Mouse (Mus musculus) adipocyte (in vitro differentiated cells): Measurements from ENCODE around the gene Tent5c.

Experiments
- DNase-seq: peaks from one replicate; pipeline ENCODE4 v3.0.0-alpha.2; 2016; ENCODE audit warnings: low spot score

Tent5c gene

GRCm38 (mm10) chr3:100489133-100490009, at the start of gene Tent5c:
Tent5c (minus strand) TSS chr3:100489324.
- peak; percentile 92 for DNase-seq

DNA sequence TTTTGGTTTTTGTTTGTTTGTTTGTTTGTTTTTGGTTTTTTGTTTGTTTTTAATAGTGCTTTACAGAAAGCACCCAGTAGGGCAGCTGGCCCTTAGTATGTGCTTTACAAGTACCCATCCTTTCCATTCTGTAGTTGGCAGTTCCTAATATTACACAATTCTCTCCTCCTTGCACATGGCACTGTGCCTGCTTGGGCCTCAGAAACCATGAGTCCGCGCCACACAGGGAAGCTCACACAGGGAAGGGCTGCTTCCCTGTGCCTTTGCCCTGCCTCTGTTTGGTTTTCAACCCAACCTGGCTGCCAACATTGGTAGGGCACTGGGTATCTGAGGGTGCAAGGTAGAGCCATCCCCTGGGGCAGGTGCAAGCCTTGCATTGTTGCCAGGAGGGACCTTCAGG, 47.6 kb upstream of the Tent5c start:
- peak; percentile 13 for DNase-seq

- no peak for DNase-seq
Observed at GRCm38 (mm10) chr3:100535902-100536301, 46.8 kb upstream of the Tent5c start.

DNA sequence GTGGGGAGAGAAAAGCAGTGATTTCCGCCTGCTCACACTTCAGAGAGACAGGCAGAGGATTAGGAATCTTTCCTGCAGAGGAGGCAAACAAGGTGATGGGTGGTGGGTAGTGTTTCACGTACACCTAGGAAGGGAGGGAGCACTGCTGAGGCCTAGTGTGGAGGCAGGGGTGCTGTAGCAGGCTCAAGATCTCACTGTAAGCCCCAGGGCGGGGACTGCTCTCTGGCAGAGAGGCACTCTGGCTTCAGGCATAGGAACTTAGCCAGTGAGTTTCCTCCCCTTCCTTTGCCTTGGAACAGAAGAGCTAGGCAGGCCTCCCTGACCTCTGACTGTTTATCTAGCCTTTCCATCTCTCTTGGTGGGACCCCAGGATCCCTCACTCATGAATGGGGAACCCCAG, 46.2 kb upstream of the Tent5c start:
- DNase-seq = no peak

GRCm38 (mm10) chr3:100534394-100534793, 45.3 kb upstream of the Tent5c start:
- no peak for DNase-seq

- no peak for DNase-seq
Observed at GRCm38 (mm10) chr3:100533429-100533828, 44.3 kb upstream of the Tent5c start.

DNA sequence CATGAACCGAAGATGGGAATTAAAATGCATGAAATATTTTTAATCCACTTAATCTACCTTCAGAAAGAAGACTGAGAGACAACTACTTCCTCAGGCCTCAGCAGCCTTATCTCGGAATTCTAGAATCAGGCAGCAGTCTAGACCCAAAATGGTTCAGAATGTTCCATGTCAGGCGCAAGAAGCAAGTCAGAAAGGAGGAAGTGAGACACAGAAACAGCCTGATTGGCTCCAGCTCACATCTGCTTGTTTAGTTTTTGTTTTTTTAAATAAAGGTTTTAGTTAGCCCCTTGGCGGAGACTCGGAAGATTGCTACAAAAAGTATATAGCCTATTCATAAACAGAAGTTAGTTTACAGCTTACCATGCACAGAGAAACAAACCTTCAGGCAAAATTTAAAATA, 41.8 kb upstream of the Tent5c start:
- no peak for DNase-seq

DNA sequence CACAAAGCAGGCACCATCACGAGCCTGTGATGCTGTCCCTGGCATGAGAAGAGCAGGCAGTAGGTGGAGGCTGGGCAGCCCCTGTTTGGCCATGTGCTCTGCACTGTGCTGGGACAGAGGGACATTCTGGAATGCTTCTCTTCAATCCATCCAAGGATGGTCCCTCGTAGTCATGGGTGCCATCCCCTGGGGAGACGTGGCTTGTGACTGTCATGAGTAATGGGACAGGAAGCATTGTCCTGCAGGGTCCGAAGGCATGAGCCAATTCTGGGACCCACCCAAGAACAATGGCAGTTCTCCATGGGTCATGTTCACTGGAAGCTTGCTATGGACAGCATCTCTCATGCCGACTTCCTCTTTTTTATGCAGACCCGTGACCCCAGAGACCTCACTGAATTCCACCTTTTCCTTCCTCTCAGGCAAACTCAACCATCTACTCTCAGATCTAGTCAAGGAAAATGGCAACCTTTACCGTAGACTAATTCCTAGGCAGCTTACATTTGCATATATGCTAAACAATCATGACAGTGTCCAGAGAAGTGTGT, 41.2 kb upstream of the Tent5c start:
- no peak for DNase-seq

GRCm38 (mm10) chr3:100522671-100523070, 33.5 kb upstream of the Tent5c start:
- no peak for DNase-seq

- DNase-seq = no peak
Observed at GRCm38 (mm10) chr3:100521626-100522025, 32.5 kb upstream of the Tent5c start.

- DNase-seq = no peak
Observed at GRCm38 (mm10) chr3:100515754-100516141, 26.6 kb upstream of the Tent5c start.

- DNase-seq = no peak
Observed at GRCm38 (mm10) chr3:100515093-100515753, 26.1 kb upstream of the Tent5c start.

DNA sequence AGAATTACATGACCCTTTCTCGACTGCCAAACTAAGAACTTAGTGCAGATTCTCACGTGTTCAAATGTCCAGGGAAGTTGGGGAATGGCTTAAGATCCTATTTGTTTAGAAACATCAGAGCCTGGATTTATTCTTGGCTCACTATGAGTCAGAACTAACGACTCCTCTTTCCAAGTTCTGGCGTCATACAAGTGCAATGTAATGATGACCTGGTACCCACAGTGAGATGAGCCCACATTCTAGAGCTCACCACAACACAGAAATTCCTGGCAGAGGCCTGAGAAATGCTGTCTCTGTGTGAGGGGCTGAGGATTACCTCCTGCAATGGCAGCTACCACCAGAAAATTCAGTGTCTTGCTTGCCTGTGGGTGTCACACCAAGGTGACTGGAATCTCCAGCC, 18.1 kb upstream of the Tent5c start:
- DNase-seq = peak; percentile 7

DNA sequence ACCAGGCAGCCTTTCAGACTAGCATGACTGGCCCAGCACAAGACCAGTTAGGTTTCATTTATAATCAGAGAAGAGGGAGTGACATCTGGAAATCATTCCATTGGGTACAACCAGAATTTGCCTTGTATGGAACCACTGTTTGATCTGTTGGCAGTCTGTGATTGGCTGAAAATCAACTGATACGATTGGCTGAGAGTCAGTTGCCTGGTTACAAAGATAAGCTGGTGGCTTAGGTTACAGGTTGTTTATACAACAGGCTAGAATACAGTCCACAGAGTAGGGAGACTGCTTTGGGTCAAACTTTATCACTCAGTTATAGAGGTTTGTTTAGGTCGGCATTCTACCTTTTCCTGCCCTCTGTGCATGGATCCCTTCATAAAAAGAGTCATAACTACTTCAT, 17.6 kb upstream of the Tent5c start:
- no peak for DNase-seq

GRCm38 (mm10) chr3:100503882-100504281, 14.8 kb upstream of the Tent5c start:
- DNase-seq = no peak

GRCm38 (mm10) chr3:100502516-100502915, 13.4 kb upstream of the Tent5c start:
- no peak for DNase-seq

DNA sequence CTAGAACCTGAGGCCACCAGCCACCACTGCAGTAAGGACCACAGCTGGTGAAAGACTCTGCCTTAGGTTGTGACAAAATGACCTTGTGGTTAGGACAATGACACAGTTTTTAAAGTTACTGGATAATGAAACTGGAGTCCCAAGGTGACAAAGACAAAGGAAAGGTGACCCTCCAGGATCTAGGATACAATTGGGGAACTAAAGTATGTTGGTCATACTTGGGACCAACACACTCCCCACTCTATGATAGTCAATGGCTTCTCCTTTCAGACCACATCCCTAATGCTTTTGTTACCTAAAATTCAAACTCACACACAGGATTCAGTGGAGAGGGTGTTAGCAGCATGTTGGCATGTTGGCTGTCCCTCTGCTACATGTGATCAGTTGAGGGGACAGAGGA, 12.8 kb upstream of the Tent5c start:
- DNase-seq = no peak

- DNase-seq = no peak
Observed at GRCm38 (mm10) chr3:100496081-100496480, 7.0 kb upstream of the Tent5c start.

- DNase-seq = no peak
Observed at GRCm38 (mm10) chr3:100495456-100495855, 6.3 kb upstream of the Tent5c start.

- DNase-seq = no peak
Observed at GRCm38 (mm10) chr3:100494912-100495311, 5.8 kb upstream of the Tent5c start.

DNA sequence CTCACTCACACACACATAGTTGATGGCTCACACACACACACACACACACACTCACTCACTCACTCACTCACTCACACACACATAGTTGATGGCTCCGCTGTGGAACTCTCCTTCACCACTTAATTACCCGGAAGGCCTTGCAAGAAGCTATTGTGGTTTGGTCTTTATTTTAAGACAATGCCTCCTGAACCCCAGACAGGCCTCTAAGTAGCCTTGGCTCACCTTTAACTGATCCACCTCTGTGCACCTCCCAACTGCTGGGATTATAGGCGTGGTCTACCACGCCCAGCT, 831 bp upstream of the Tent5c start:
- no peak for DNase-seq

GRCm38 (mm10) chr3:100488251-100489132, 632 bp downstream of the Tent5c start:
- DNase-seq = no peak
